Mouse (Mus musculus) MEL (cell line): ENCODE measurements around the gene Scn1a.

Experiments used
- CTCF ChIP-seq, 3 experiments: IDR thresholded peaks in 2 of 3; conservative IDR thresholded peaks in 1 of 3; 2 replicates each; pipeline ENCODE4 v1.5.1; 2011 to 2012; ENCODE audit warnings: low read length in 3 of 3, low read depth in 2 of 3, mild to moderate bottlenecking in 2 of 3, improper control_type of control experiment in 1 of 3, inconsistent platforms in 1 of 3, mixed read lengths in 1 of 3, moderate library complexity in 1 of 3; ENCODE audit not compliant: control insufficient read depth in 1 of 3, insufficient read depth in 1 of 3, poor library complexity in 1 of 3, severe bottlenecking in 1 of 3
- E2F4 ChIP-seq: IDR thresholded peaks from 2 replicates; pipeline ENCODE4 v1.6.1; 2011; ENCODE audit warnings: low read depth, low read length, improper control_type of control experiment, borderline replicate concordance
- KAT2A ChIP-seq: conservative IDR thresholded peaks from 2 replicates; pipeline ENCODE4 v1.6.1; 2012; ENCODE audit warnings: low read depth, low read length, improper control_type of control experiment, inconsistent platforms
- MAX ChIP-seq: IDR thresholded peaks from 2 replicates; pipeline ENCODE4 v1.6.1; 2011; ENCODE audit warnings: low read length, improper control_type of control experiment
- POLR2A ChIP-seq, 2 experiments: IDR thresholded peaks; 2 replicates each; pipeline ENCODE4 v1.6.1; 2011 to 2012; ENCODE audit warnings: low read length in 2 of 2, mild to moderate bottlenecking in 2 of 2, control low read depth in 1 of 2, improper control_type of control experiment in 1 of 2, low read depth in 1 of 2, moderate library complexity in 1 of 2; ENCODE audit not compliant: control insufficient read depth in 1 of 2, insufficient read depth in 1 of 2, poor library complexity in 1 of 2
- TCF12 ChIP-seq: IDR thresholded peaks from 2 replicates; pipeline ENCODE4 v1.6.1; 2014; ENCODE audit warnings: low read depth, mild to moderate bottlenecking, inconsistent platforms, low read length, improper control_type of control experiment, moderate library complexity
- USF1 ChIP-seq: IDR thresholded peaks from 2 replicates; pipeline ENCODE4 v1.6.1; 2014; ENCODE audit warnings: low read depth, mild to moderate bottlenecking, inconsistent platforms, low read length, improper control_type of control experiment, moderate library complexity
- USF2 ChIP-seq, 2 experiments: IDR thresholded peaks; 2 replicates each; pipeline ENCODE4 v1.6.1; 2011 to 2012; ENCODE audit warnings: improper control_type of control experiment in 2 of 2, low read length in 2 of 2, borderline replicate concordance in 1 of 2, inconsistent platforms in 1 of 2, low read depth in 1 of 2, mild to moderate bottlenecking in 1 of 2; ENCODE audit not compliant: insufficient read depth in 1 of 2

- no peak for TF ChIP-seq POLR2A (IDR thresholded peaks at IDR 0.05; ENCODE audit: control insufficient read depth in 1 of 2, insufficient read depth in 1 of 2, low read depth in 1 of 2, low read length in 2 of 2, poor library complexity in 1 of 2)
- TF ChIP-seq KAT2A = no peak
- no peak for TF ChIP-seq E2F4
- TF ChIP-seq USF2 (IDR thresholded peaks at IDR 0.05; ENCODE audit: borderline replicate concordance in 1 of 2, insufficient read depth in 1 of 2, low read depth in 1 of 2, low read length in 2 of 2) = no peak
- TF ChIP-seq TCF12 = no peak
- no peak for TF ChIP-seq USF1
- TF ChIP-seq MAX = no peak
- no peak for TF ChIP-seq CTCF (IDR thresholded peaks at IDR 0.05 in 2 of 3, conservative IDR thresholded peaks at IDR 0.05 in 1 of 3; ENCODE audit: control insufficient read depth in 1 of 3, insufficient read depth in 1 of 3, low read depth in 2 of 3, low read length in 3 of 3, poor library complexity in 1 of 3, severe bottlenecking in 1 of 3)
These were observed 24.3 kb upstream of the Scn1a start for GRCm38 (mm10) chr2:66464874-66465458.
